Mouse (Mus musculus) embryonic facial prominence, embryonic 13.5 days (tissue): ENCODE measurements at regions not wholly inside any gene's neighbourhood (a gene's known extent, or its start where the extent isn't known, plus 50 kb on each side); places are given as distances from the start of the nearest gene placed in this dataset.

Source experiments
- ATAC-seq: fragments of 200-750 bp; cut with Nextera tagmentation; 2 replicates; pipeline ENCODE4 v1.8.0; 2017; ENCODE audit warnings: low read depth; ENCODE audit not compliant: insufficient number of reproducible peaks, insufficient read depth, low FRiP score, low TSS enrichment
- H3K27ac ChIP-seq: fragments of 300-500 bp; sonication (generic); 2 replicates; pipeline ENCODE4 v1.5.1; 2015; ENCODE audit warnings: moderate library complexity, mild to moderate bottlenecking, inconsistent platforms
- H3K27me3 ChIP-seq: fragments of 300-500 bp; sonication (generic); 2 replicates; pipeline ENCODE4 v1.6.1; 2015; ENCODE audit warnings: mild to moderate bottlenecking, inconsistent platforms
- H3K36me3 ChIP-seq: fragments of 300-500 bp; sonication (generic); 2 replicates; pipeline ENCODE4 v1.6.1; 2015; ENCODE audit warnings: mild to moderate bottlenecking, inconsistent platforms
- H3K4me1 ChIP-seq: fragments of 300-500 bp; sonication (generic); 2 replicates; pipeline ENCODE4 v1.6.1; 2015; ENCODE audit warnings: inconsistent platforms
- H3K4me2 ChIP-seq: fragments of 300-500 bp; sonication (generic); 2 replicates; pipeline ENCODE4 v1.6.1; 2015; ENCODE audit warnings: moderate library complexity, mild to moderate bottlenecking, inconsistent platforms
- H3K4me3 ChIP-seq: fragments of 300-500 bp; sonication (generic); 2 replicates; pipeline ENCODE4 v1.5.1; 2015; ENCODE audit warnings: mild to moderate bottlenecking, inconsistent platforms
- H3K9ac ChIP-seq: fragments of 300-500 bp; sonication (generic); 2 replicates; pipeline ENCODE4 v1.6.1; 2015; ENCODE audit warnings: mild to moderate bottlenecking, inconsistent platforms
- H3K9me3 ChIP-seq: fragments of 300-500 bp; sonication (generic); 2 replicates; pipeline ENCODE4 v1.6.1; 2016; ENCODE audit warnings: inconsistent platforms
- WGBS: fragments of 180-500 bp; shearing (Covaris S2); methylation state at CpG from one replicate; pipeline ENCODE4 v1.1.7; 2015; ENCODE audit warnings: mixed read lengths; 5-methylcytosine and 5-hydroxymethylcytosine counted together

DNA sequence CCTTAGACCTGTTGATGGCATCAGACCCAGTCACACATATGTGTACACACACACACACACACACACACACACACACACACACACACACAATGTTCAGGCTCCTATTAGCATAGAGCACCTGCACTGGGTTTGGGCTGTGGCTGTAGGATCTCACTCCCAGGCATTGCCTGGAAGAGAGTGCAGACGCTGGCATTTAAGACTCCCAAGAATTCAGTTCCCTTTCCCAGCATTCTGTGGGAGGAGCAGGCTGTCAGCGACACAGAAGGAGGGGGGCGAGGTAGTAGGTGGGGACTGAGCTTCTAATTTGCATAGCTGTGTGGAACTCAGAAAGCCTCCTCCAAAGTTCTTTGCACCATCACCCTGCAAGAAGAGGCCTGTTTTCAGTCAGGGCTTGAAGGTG, 374.2 kb upstream of the Fam49b start:
- Histone ChIP-seq H3K27me3 (no peaks in the 10 kb centered on the region), H3K27ac (no peak overlapping the region), H3K36me3 (no peaks in the 10 kb centered on the region), H3K4me3 (no peak overlapping the region), H3K9me3 (no peaks in the 10 kb centered on the region), H3K9ac (no peak overlapping the region), H3K4me1 (0 out of 2 replicates have a peak, but pooled peaks cover 6% of the 10 kb centered on the region), H3K4me2 (no peak overlapping the region)
- no peak for ATAC-seq
- WGBS, result 0% methylated on average over 3 of the region's 3 CpGs

- Histone ChIP-seq H3K27me3 (no peaks in the 10 kb centered on the region), H3K9ac (no peak overlapping the region), H3K36me3 (no peaks in the 10 kb centered on the region), H3K4me1 (0 out of 2 replicates have a peak, but pooled peaks cover 6% of the 10 kb centered on the region), H3K9me3 (no peaks in the 10 kb centered on the region), H3K4me3 (no peak overlapping the region), H3K27ac (no peak overlapping the region), H3K4me2 (no peak overlapping the region)
- WGBS, result 83% methylated on average over 2 of the region's 2 CpGs
- no peak for ATAC-seq
These were observed 374.6 kb upstream of the Fam49b start for GRCm38 (mm10) chr15:64434908-64435307.

DNA sequence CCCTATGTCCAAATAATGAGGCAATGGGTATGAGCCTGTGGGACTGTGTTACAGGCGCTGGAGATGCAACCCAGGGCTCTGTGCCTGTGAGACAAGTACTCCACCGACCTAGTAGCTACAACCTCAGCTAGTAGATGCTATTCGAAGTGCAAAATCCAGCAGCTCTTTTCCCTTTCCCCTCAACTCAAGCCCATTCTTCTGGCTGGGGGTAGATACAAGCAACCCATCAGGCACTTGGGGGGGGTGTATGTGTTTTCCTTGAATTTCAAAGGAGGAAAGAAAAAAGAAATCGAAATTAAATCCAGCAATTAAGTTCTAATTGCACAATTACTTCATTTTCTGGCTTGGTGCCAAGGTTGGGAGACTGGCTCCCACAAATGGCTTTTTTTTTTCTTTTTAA, 372.4 kb upstream of the Gm21798 start:
- H3K27ac ChIP-seq, result no peak overlapping the region
- no peaks in the 10 kb centered on the region for H3K27me3 ChIP-seq
- no peaks in the 10 kb centered on the region for H3K36me3 ChIP-seq
- no peak overlapping the region for H3K4me3 ChIP-seq
- H3K9me3 ChIP-seq, result no peaks in the 10 kb centered on the region
- no peak overlapping the region for H3K9ac ChIP-seq
- WGBS, result 59% methylated on average over 4 of the region's 4 CpGs
- no peaks in the 10 kb centered on the region for H3K4me1 ChIP-seq
- no peak for ATAC-seq
- no peak overlapping the region for H3K4me2 ChIP-seq

GRCm38 (mm10) chr15:64446411-64447072, 371.0 kb upstream of the Gm21798 start:
- WGBS, result 81% methylated on average over 9 of the region's 9 CpGs
- no peaks in the 10 kb centered on the region for H3K9me3 ChIP-seq
- H3K9ac ChIP-seq, result no peak overlapping the region
- no peaks in the 10 kb centered on the region for H3K27me3 ChIP-seq
- no peak overlapping the region for H3K27ac ChIP-seq
- H3K4me3 ChIP-seq, result no peak overlapping the region
- no peak for ATAC-seq
- no peaks in the 10 kb centered on the region for H3K36me3 ChIP-seq
- no peak overlapping the region for H3K4me2 ChIP-seq
- H3K4me1 ChIP-seq, result no peaks in the 10 kb centered on the region

GRCm38 (mm10) chr15:64447239-64447952, 370.1 kb upstream of the Gm21798 start:
- Histone ChIP-seq H3K4me3 (no peak overlapping the region), H3K27me3 (no peaks in the 10 kb centered on the region), H3K9me3 (no peaks in the 10 kb centered on the region), H3K27ac (no peak overlapping the region), H3K9ac (no peak overlapping the region), H3K4me1 (no peaks in the 10 kb centered on the region), H3K36me3 (no peaks in the 10 kb centered on the region), H3K4me2 (no peak overlapping the region)
- ATAC-seq, result no peak
- WGBS, result 70% methylated on average over 5 of the region's 5 CpGs

DNA sequence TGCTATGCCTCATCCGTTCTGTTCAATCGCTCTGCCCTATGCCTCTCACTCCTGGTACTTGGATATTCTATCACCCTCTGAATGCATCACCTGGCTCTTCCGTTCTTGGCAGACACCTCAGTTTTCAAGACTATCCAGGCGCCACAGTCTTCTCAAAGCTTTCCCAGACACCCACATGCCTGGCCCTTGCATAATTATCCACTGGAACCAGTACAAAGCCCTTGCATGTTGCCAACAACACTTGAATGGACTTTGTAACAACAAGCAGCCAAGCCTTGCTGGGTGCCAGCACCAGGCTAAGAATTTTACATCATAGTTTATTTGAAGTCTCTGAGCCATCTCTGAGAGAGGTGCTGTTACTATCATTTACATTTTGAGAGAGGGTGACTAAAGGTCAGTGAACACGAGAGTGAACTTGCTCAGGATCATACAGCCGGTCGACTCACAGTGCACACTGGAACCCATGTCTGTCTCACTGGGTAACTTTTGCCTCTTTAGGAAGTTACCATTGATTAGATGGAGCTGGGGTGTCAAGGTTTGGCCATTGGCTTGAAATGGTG, 368.8 kb upstream of the Gm21798 start:
- H3K36me3 ChIP-seq, result no peaks in the 10 kb centered on the region
- ATAC-seq, result no peak
- WGBS, result 92% methylated on average over 7 of the region's 7 CpGs
- no peak overlapping the region for H3K4me2 ChIP-seq
- H3K4me3 ChIP-seq, result no peak overlapping the region
- no peaks in the 10 kb centered on the region for H3K27me3 ChIP-seq
- no peaks in the 10 kb centered on the region for H3K9me3 ChIP-seq
- no peak overlapping the region for H3K27ac ChIP-seq
- no peak overlapping the region for H3K9ac ChIP-seq
- no peaks in the 10 kb centered on the region for H3K4me1 ChIP-seq

DNA sequence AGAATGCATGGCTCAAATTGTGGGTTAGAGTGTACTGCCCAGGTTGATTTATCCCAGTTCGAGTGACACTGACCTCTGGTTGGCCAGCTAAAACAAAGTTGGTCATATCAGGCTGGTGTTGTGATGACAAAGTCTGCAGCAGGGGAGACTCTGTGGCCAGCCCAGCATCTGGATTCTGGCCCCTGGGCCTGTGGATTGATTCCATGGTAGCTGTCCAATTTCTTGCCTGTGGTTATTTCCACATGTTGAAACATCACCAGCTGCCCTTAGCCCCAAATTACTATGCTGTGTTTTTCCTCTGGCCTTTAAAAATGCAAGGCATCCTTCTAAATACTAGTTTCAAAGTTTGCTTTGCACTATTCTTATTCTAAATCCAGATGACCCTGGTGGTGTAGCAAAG, 346.8 kb upstream of the Gm21798 start:
- no peak for ATAC-seq
- no peaks in the 10 kb centered on the region for H3K27me3 ChIP-seq
- no peak overlapping the region for H3K9ac ChIP-seq
- no peak overlapping the region for H3K27ac ChIP-seq
- H3K4me2 ChIP-seq, result no peak overlapping the region
- H3K4me1 ChIP-seq, result no peaks in the 10 kb centered on the region
- no peaks in the 10 kb centered on the region for H3K36me3 ChIP-seq
- WGBS, result 72% methylated on average over 1 of the region's 1 CpGs
- no peaks in the 10 kb centered on the region for H3K9me3 ChIP-seq
- no peak overlapping the region for H3K4me3 ChIP-seq

DNA sequence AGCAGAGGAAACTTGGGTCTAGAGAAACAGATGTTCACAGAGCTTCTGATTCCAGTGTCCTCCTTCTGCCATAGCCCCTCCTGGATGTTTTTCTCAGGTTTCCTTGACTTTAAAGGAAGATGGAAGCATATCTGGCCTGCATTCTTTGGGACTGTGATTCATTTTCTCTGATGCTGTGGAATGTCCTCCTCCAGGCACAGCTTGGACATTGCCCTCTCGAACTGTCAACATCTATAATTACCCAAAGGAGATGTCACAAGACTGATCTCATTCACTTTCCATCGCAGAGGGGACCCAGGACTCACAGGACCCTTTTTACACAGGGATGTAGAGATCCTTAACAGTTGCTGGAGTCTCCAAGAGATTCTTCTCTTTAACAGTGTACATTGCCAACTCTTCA, 345.9 kb upstream of the Gm21798 start:
- no peak for ATAC-seq
- Histone ChIP-seq H3K9ac (no peak overlapping the region), H3K4me1 (no peaks in the 10 kb centered on the region), H3K27ac (no peak overlapping the region), H3K36me3 (no peaks in the 10 kb centered on the region), H3K4me3 (no peak overlapping the region), H3K27me3 (no peaks in the 10 kb centered on the region), H3K9me3 (no peaks in the 10 kb centered on the region), H3K4me2 (no peak overlapping the region)
- WGBS, result 42% methylated on average over 2 of the region's 2 CpGs

DNA sequence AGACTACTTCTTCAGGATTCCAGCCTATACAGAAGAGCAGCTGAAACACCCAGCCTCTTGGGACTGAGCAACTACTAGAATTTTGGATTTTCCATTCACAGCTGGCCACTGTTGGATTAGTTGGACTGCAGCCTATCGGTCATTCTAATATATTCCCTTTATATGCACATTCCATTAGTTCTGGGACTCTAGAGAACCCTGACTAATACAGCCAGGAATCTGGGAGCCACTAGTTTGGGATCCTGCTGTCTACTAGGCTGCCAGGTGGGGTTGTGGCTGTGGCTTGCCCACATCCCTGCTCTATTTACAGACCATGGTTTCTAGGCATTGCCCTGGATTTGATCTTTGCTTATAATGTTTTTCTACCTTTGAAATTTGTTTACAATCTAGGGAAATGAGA, 343.3 kb upstream of the Gm21798 start:
- no peak for ATAC-seq
- H3K4me3 ChIP-seq, result no peak overlapping the region
- 93% methylated on average over 1 of the region's 1 CpGs for WGBS
- H3K4me1 ChIP-seq, result no peaks in the 10 kb centered on the region
- no peak overlapping the region for H3K9ac ChIP-seq
- no peaks in the 10 kb centered on the region for H3K9me3 ChIP-seq
- no peak overlapping the region for H3K27ac ChIP-seq
- no peaks in the 10 kb centered on the region for H3K27me3 ChIP-seq
- no peaks in the 10 kb centered on the region for H3K36me3 ChIP-seq
- H3K4me2 ChIP-seq, result no peak overlapping the region

- no peak for ATAC-seq
- no peak overlapping the region for H3K27ac ChIP-seq
- no peak overlapping the region for H3K4me2 ChIP-seq
- 86% methylated on average over 5 of the region's 5 CpGs for WGBS
- H3K27me3 ChIP-seq, result no peaks in the 10 kb centered on the region
- H3K36me3 ChIP-seq, result no peaks in the 10 kb centered on the region
- no peaks in the 10 kb centered on the region for H3K9me3 ChIP-seq
- H3K4me3 ChIP-seq, result no peak overlapping the region
- H3K4me1 ChIP-seq, result no peaks in the 10 kb centered on the region
- H3K9ac ChIP-seq, result no peak overlapping the region
These were observed 340.4 kb upstream of the Gm21798 start for GRCm38 (mm10) chr15:64477131-64477530.

DNA sequence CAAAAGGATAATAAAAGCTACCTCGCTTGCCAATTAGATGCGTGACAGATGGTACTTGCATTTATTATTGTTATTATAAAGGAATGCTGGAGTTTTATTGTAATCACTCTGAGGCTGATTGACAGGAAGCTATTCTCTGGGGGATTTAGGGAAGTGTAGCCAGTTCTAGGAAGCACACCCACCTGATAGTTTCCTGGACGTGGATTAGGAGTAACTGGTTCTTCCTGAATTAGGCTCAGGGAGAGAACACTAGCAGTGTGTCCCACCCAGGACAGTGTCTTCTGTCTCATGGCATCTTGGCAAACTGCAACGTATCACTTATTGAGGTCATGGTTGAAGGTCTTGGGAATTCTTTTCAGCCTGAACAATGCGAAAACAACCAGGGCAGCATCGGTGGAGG, 336.9 kb upstream of the Gm21798 start:
- H3K4me2 ChIP-seq, result no peak overlapping the region
- H3K36me3 ChIP-seq, result no peaks in the 10 kb centered on the region
- no peaks in the 10 kb centered on the region for H3K4me1 ChIP-seq
- H3K27ac ChIP-seq, result no peak overlapping the region
- no peak overlapping the region for H3K9ac ChIP-seq
- no peak for ATAC-seq
- no peak overlapping the region for H3K4me3 ChIP-seq
- no peaks in the 10 kb centered on the region for H3K27me3 ChIP-seq
- WGBS, result 56% methylated on average over 6 of the region's 6 CpGs
- no peaks in the 10 kb centered on the region for H3K9me3 ChIP-seq

DNA sequence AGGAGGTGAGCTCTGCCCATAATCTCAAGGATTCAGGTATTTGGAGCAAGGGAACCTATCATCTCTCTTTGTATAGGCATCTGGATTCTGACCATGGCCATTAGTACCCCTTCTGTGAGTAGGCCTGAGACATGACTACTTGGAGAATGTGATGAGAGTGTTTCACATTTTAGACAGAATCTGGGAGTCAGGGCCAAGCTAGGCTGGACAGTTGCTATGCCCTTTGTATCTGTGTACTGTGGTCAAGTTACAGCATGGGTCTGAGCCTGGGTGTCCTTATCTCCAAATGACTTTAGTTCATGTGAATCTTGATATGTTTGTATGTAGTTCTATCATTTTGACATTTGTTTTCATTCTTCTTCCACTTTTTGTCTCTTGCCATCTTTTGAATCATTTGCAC, 336.3 kb upstream of the Gm21798 start:
- Histone ChIP-seq H3K9ac (no peak overlapping the region), H3K27ac (no peak overlapping the region), H3K4me1 (no peaks in the 10 kb centered on the region), H3K4me2 (no peak overlapping the region), H3K4me3 (no peak overlapping the region), H3K27me3 (no peaks in the 10 kb centered on the region), H3K36me3 (no peaks in the 10 kb centered on the region), H3K9me3 (no peaks in the 10 kb centered on the region)
- ATAC-seq, result no peak
